Mouse (Mus musculus) myocyte (in vitro differentiated cells): ENCODE data around the gene Prr15l.

Source experiments
- CEBPB ChIP-seq: IDR thresholded peaks from 2 replicates; pipeline ENCODE4 v1.6.1; 2011; ENCODE audit warnings: mild to moderate bottlenecking, moderate library complexity; ENCODE audit not compliant: poor library complexity, insufficient read depth, severe bottlenecking
- E2F4 ChIP-seq: IDR thresholded peaks from one replicate; pipeline ENCODE4 v1.6.1; 2011; ENCODE audit warnings: mild to moderate bottlenecking, control low read depth, moderate library complexity; ENCODE audit not compliant: insufficient read depth
- MAX ChIP-seq: IDR thresholded peaks from one replicate; pipeline ENCODE4 v1.6.1; 2011; ENCODE audit warnings: low read depth, mild to moderate bottlenecking, control low read depth
- MYOD1 ChIP-seq, 3 experiments: IDR thresholded peaks; one replicate each; pipeline ENCODE4 v1.6.1; 2011; ENCODE audit warnings: control low read depth in 2 of 3, low read depth in 2 of 3, mild to moderate bottlenecking in 2 of 3, moderate library complexity in 1 of 3; ENCODE audit not compliant: insufficient read length in 2 of 3, control insufficient read depth in 1 of 3
- MYOG ChIP-seq, 3 experiments: IDR thresholded peaks; one replicate each; pipeline ENCODE4 v1.6.1; 2011; ENCODE audit warnings: control low read depth in 2 of 3, low read depth in 2 of 3, mild to moderate bottlenecking in 2 of 3; ENCODE audit not compliant: insufficient read length in 2 of 3, control insufficient read depth in 1 of 3, insufficient read depth in 1 of 3
- POLR2A ChIP-seq: IDR thresholded peaks from one replicate; pipeline ENCODE4 v1.6.1; 2011; ENCODE audit warnings: low read depth, mild to moderate bottlenecking, control low read depth, moderate library complexity; ENCODE audit not compliant: insufficient read length
- POLR2AphosphoS2 ChIP-seq: IDR thresholded peaks from one replicate; pipeline ENCODE4 v1.6.1; 2011; ENCODE audit warnings: low read depth, control low read depth; ENCODE audit not compliant: insufficient read length
- REST ChIP-seq: IDR thresholded peaks from one replicate; pipeline ENCODE4 v1.6.1; 2011; ENCODE audit warnings: mild to moderate bottlenecking, control low read depth, moderate library complexity; ENCODE audit not compliant: insufficient read depth, insufficient read length
- SRF ChIP-seq: IDR thresholded peaks from one replicate; pipeline ENCODE4 v1.6.1; 2011; ENCODE audit warnings: low read depth; ENCODE audit not compliant: control insufficient read depth, insufficient read length
- TCF12 ChIP-seq: IDR thresholded peaks from one replicate; pipeline ENCODE4 v1.6.1; 2011; ENCODE audit warnings: mild to moderate bottlenecking, control low read depth; ENCODE audit not compliant: poor library complexity, insufficient read depth, severe bottlenecking
- TCF3 ChIP-seq: IDR thresholded peaks from one replicate; pipeline ENCODE4 v1.6.1; 2011; ENCODE audit warnings: low read depth, control low read depth; ENCODE audit not compliant: insufficient read length
- USF1 ChIP-seq: IDR thresholded peaks from one replicate; pipeline ENCODE4 v1.6.1; 2011; ENCODE audit warnings: low read depth, mild to moderate bottlenecking, control low read depth, moderate library complexity

DNA sequence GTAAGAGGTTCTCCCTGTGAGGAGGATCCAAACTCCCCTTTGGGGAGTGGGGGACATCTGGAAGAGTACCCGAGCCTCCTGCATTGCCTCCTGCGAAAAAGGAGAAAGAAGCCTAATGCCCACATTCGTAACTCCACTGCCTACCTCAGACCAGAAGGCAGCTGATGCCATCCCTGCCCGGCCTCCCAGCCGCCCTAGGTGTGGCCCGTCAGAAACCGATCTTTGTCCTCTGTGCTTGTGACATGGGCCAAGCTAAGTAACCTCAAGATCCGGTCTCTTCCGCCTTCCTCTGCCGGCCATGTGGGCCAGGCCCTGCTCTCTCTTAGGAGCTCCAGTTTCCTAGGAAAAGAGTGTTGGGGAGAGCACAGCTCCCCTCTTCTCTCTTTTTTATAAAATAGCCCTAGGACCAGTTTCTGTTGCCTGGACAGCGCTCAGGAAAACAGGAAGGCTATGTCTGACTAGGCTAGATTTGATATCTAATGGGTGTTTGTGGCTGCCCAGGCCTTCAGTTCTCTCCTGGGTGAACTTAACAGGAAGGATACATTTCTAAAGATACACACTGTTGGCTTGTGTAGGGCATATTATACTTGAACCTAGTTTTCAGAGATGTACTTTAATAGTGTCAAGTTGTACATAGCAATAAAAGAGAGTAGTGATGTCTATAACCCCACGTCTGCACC, 2.3 kb upstream of the Prr15l start:
- no peak for TF ChIP-seq POLR2A
- no peak for TF ChIP-seq TCF12
- no peak for TF ChIP-seq MAX
- TF ChIP-seq POLR2AphosphoS2, result no peak
- TF ChIP-seq USF1, result no peak
- TF ChIP-seq E2F4, result no peak
- no peak for TF ChIP-seq MYOG (IDR thresholded peaks at IDR 0.05; ENCODE audit: control insufficient read depth in 1 of 3, insufficient read depth in 1 of 3, insufficient read length in 2 of 3, low read depth in 2 of 3)
- TF ChIP-seq CEBPB, result no peak
- TF ChIP-seq TCF3, result no peak
- TF ChIP-seq SRF, result no peak
- no peak for TF ChIP-seq MYOD1 (IDR thresholded peaks at IDR 0.05; ENCODE audit: control insufficient read depth in 1 of 3, insufficient read length in 2 of 3, low read depth in 2 of 3)
- TF ChIP-seq REST, result no peak
